Mouse (Mus musculus): ENCODE results near the gene Ksr2.

DNA sequence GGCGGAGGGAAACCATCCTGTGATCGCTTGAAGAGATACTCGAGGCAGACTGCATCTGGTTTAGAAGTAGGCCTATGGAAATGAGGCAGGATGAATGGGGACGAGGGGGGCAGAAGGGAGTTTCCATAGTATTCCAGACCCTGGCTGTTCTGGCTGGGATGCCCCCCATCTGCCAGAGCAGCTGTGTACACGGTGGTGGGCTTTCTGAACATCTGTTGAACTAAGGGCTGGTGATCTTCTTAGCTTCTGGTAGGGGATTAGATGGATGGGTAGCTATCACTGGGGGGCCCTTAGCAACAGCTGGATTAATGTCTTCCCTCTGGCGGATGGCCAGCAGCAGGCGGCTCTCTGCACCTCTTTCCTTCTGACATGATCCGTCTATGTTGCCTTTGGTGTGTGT, 276.0 kb downstream of the Ksr2 start:
- TF ChIP-seq CTCF (IDR thresholded peaks at IDR 0.05; ENCODE audit: extremely low read depth, insufficient read length, insufficient replicate concordance, low read depth, low read length): no peak
- no peak for TF ChIP-seq POLR2A (IDR thresholded peaks at IDR 0.05; ENCODE audit: low read depth, low read length)

Data from small intestine, adult 2 months (tissue).